Mouse (Mus musculus): Measurements from ENCODE around the gene Hist1h4f. TPM values are rescaled to one million over a fixed set of nuclear protein-coding genes. Genes with fewer than 3 reads are reported as not detected.
A peak's percentile ranks its signal among the peaks of the same experiment; 100 is the strongest.
"Not testable (repeated sequence)": the region's sequence is repeated elsewhere in the genome, so short reads cannot be mapped to it uniquely, and the experiment has no call there.

The Hist1h4f gene
- polyA plus RNA-seq, 1 experiment from 2014 or later, result not detected

DNA sequence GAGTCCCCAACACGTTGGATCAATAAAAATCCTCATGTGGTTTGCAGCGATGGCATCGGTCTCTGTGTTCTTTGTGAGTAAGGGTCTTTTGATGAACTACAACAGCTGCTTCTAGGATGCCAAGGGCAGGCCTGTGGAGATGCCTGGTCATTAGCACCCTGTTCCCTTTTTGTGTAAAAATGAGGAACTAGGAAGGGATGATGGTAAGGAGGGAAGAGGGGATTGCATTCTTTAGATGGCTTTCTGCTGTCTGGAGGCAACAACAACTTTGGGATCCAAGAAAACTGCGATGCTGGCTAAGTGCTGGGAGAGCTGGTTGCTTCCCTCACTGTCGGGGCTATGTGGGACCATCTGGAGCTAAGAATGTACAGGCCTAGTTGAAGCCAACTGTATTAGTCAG lies 13.2 kb downstream of the Hist1h4f start:
- Histone ChIP-seq H3K4me2 (ENCODE audit: low read length) (no peak overlapping the region), H3K36me3 (ENCODE audit: control insufficient read depth, insufficient read depth, low read length) (no peaks in the 10 kb centered on the region), H3K27ac (ENCODE audit: low read length) (no peak overlapping the region), H3K4me3 (ENCODE audit: low read depth, low read length) (no peak overlapping the region), H3K27me3 (ENCODE audit: control insufficient read depth, insufficient read depth, low read depth, low read length) (no peaks in the 10 kb centered on the region), H3K4me1 (ENCODE audit: control insufficient read depth, insufficient read depth, low read length) (peaks cover 16% of the 10 kb centered on the region), H3K9me3 (replicated peaks; ENCODE audit: control insufficient read depth, low read length, poor library complexity, severe bottlenecking) (no peaks in the 10 kb centered on the region), H3K9ac (ENCODE audit: low read depth, low read length) (no peak overlapping the region)
- no peak for ATAC-seq
- 79% methylated on average over 5 of the region's 5 CpGs for WGBS

DNA sequence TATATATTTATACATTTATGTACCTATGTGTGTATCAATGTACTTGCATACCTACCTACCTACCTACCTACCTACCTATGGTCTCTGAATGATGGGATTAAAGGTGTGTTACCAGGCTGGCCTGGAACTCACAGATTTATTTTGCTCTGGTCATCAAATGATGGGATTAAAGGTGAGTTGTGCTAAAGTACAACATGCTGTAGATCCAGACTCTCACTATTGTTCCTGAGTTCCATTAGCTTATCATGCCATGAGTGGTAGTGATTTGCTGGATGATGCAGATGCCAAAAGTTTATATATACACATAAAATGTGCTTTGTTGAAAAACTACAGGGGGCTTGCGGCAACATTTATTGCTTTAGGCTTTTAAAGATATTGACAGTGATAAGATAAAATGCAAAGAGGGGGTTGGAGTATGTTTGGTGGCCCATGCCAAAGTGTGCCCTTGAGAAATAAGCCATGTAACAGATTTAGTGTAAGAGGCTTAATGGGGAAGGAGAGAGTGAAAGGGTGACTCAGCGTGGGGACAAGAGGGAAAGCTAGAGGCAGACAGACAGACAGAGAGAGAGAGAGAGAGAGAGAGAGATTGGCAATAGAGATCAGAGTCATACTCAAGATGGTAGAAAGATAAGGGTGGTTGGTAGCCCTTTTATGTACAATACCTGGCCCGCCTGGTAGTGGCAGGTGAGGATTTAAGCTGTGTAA lies 14.3 kb downstream of the Hist1h4f start:
- no peak overlapping the region for H3K4me3 ChIP-seq (ENCODE audit: low read depth, low read length)
- H3K4me2 ChIP-seq (ENCODE audit: low read length), result no peak overlapping the region
- no peaks in the 10 kb centered on the region for H3K27me3 ChIP-seq (ENCODE audit: control insufficient read depth, insufficient read depth, low read depth, low read length)
- WGBS, result 79% methylated on average over 3 of the region's 3 CpGs
- ATAC-seq, result no peak
- H3K4me1 ChIP-seq (ENCODE audit: control insufficient read depth, insufficient read depth, low read length), result peaks cover 23% of the 10 kb centered on the region
- H3K36me3 ChIP-seq (ENCODE audit: control insufficient read depth, insufficient read depth, low read length), result no peaks in the 10 kb centered on the region
- H3K9me3 ChIP-seq (replicated peaks; ENCODE audit: control insufficient read depth, low read length, poor library complexity, severe bottlenecking), result no peaks in the 10 kb centered on the region
- H3K9ac ChIP-seq (ENCODE audit: low read depth, low read length), result no peak overlapping the region
- no peak overlapping the region for H3K27ac ChIP-seq (ENCODE audit: low read length)

DNA sequence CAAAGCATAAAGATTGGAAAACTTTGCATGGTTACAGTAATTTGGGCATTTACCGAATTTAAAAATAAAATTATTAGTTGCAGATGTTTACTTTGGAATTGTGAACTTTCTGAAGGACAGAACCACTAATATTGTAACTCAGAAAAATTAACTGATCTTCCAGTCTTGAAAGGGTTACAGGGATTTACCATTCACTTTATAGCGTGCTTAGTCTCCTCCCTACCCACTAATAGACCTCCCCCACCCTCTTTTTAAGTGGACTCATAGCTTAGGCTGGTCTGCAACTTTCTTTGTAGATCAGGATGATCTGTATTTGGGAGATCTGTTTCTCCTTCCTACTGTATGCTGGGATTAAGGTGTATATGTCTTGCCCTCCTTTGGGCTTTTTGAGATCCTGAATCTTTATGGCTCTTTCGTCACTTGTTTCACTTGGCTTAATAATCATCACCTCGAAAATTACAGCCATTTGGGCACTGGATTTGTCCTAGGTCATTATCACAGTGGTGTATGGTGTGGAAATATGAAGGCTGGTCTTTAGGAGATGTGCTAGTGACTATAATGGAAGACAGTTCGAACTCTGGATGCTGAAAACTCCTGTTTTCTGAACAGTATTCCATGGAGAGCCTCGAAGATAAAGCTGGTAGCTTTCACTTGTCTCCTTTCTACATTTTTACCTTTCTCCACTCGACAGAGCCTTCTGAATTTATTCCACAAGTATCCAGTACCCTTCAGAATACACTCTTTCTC lies 15.2 kb downstream of the Hist1h4f start:
- Histone ChIP-seq H3K36me3 (ENCODE audit: control insufficient read depth, insufficient read depth, low read length) (no peaks in the 10 kb centered on the region), H3K4me3 (ENCODE audit: low read depth, low read length) (no peak overlapping the region), H3K9me3 (replicated peaks; ENCODE audit: control insufficient read depth, low read length, poor library complexity, severe bottlenecking) (no peaks in the 10 kb centered on the region), H3K4me2 (ENCODE audit: low read length) (peak overlapping the region; percentile 17; the same call in 1 of the 2 replicates), H3K9ac (ENCODE audit: low read depth, low read length) (no peak overlapping the region), H3K4me1 (ENCODE audit: control insufficient read depth, insufficient read depth, low read length) (peaks cover 27% of the 10 kb centered on the region), H3K27ac (ENCODE audit: low read length) (no peak overlapping the region), H3K27me3 (ENCODE audit: control insufficient read depth, insufficient read depth, low read depth, low read length) (no peaks in the 10 kb centered on the region)
- no peak for ATAC-seq
- WGBS, result 19% methylated on average over 7 of the region's 7 CpGs

DNA sequence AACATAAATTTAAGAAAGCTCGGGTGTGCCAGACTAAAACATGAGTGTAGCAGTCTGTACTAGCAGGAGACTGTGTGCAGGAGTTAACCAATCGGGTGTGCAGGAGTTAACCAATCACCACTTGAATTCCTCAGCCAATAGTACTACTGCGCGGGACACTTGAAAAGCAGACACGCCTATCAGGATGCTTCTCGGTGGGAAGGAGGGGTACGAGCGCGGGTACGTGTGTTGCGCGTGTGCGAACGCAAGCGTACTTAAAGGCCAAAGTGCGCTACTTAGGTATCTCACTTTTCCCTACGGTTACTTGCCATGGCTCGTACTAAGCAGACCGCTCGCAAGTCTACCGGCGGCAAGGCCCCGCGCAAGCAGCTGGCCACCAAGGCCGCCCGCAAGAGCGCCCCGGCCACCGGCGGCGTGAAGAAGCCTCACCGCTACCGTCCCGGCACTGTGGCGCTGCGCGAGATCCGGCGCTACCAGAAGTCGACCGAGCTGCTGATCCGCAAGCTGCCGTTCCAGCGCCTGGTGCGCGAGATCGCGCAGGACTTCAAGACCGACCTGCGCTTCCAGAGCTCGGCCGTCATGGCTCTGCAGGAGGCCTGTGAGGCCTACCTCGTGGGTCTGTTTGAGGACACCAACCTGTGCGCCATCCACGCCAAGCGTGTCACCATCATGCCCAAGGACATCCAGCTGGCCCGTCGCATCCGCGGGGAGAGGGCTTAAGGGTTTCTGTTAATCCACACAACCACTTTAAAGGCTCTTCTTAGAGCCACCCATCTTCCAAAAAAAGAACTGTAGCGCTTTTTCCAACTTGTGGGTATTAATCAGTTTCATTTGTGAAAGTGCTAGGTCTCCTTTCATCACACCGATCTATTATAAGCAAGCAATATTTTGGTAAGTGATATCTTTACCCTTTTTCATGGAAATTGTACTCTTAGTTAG lies 16.0 kb downstream of the Hist1h4f start, which contains the start of gene Hist1h3g:
Hist1h3g (plus strand) TSS at position 286 of the 939 bp plus-strand sequence.
- H3K27me3 ChIP-seq (ENCODE audit: control insufficient read depth, insufficient read depth, low read depth, low read length); H3K9me3 ChIP-seq (replicated peaks; ENCODE audit: control insufficient read depth, low read length, poor library complexity, severe bottlenecking); H3K36me3 ChIP-seq (ENCODE audit: control insufficient read depth, insufficient read depth, low read length): not testable (repeated sequence)
- Histone ChIP-seq H3K27ac (ENCODE audit: low read length) (peak within 1 kb of the TSS; percentile 54; the same call in 1 of the 2 replicates), H3K4me2 (ENCODE audit: low read length) (peak within 1 kb of the TSS; percentile 71), H3K4me1 (ENCODE audit: control insufficient read depth, insufficient read depth, low read length) (peaks cover 27% of the 10 kb centered on the region), H3K9ac (ENCODE audit: low read depth, low read length) (0 out of 2 replicates have a peak within 1 kb of the TSS, but pooled peaks have one; percentile 30), H3K4me3 (ENCODE audit: low read depth, low read length) (peak within 1 kb of the TSS; percentile 48)
- ATAC-seq, result peak; percentile 90
- under 1% methylated on average over 49 of the region's 62 CpGs for WGBS

DNA sequence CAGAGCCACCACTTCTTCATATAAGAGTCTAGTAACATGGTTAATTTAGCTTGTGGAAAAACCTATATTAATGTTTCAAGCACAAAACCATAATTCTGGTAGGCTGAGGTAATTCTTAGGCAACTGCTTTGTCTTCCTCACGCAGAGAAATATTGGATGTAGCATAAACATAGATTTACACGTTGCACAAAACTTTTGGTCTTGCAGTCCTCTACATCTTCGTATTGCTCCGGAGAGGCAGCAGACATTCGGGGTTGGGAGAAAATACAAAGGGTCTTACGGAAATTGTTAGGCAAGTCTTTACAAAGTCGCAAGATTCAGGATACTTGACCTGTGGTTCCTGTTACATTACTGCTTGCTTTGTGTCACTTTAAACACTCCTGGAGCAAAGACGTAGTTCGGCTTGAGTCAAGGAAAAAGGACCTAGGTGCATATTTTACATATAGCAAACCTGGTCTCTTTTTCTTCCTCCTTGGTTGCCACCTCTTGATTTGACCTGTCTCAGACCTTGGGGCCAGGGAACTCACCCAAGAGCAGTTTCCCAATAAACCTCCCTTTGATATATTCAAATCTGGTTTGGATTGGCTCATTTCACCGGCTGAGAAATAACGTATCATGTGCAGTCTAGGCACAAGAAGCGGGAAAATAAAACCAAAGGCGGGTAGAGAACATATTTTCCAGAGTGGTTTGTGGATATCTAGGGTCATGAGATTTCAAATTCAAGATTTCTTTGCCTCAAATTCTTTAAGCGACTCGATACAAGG lies 16.9 kb downstream of the Hist1h4f start:
- Histone ChIP-seq H3K27me3 (ENCODE audit: control insufficient read depth, insufficient read depth, low read depth, low read length) (no peaks in the 10 kb centered on the region), H3K4me2 (ENCODE audit: low read length) (peak overlapping the region; percentile 71), H3K27ac (ENCODE audit: low read length) (peak overlapping the region; percentile 54; the same call in 1 of the 2 replicates), H3K4me1 (ENCODE audit: control insufficient read depth, insufficient read depth, low read length) (peaks cover 31% of the 10 kb centered on the region), H3K36me3 (ENCODE audit: control insufficient read depth, insufficient read depth, low read length) (no peaks in the 10 kb centered on the region), H3K9ac (ENCODE audit: low read depth, low read length) (0 out of 2 replicates have a peak overlapping the region, but pooled peaks have one; percentile 1), H3K4me3 (ENCODE audit: low read depth, low read length) (peak overlapping the region; percentile 48), H3K9me3 (replicated peaks; ENCODE audit: control insufficient read depth, low read length, poor library complexity, severe bottlenecking) (no peaks in the 10 kb centered on the region)
- ATAC-seq, result no peak
- WGBS, result under 1% methylated on average over 15 of the region's 15 CpGs

DNA sequence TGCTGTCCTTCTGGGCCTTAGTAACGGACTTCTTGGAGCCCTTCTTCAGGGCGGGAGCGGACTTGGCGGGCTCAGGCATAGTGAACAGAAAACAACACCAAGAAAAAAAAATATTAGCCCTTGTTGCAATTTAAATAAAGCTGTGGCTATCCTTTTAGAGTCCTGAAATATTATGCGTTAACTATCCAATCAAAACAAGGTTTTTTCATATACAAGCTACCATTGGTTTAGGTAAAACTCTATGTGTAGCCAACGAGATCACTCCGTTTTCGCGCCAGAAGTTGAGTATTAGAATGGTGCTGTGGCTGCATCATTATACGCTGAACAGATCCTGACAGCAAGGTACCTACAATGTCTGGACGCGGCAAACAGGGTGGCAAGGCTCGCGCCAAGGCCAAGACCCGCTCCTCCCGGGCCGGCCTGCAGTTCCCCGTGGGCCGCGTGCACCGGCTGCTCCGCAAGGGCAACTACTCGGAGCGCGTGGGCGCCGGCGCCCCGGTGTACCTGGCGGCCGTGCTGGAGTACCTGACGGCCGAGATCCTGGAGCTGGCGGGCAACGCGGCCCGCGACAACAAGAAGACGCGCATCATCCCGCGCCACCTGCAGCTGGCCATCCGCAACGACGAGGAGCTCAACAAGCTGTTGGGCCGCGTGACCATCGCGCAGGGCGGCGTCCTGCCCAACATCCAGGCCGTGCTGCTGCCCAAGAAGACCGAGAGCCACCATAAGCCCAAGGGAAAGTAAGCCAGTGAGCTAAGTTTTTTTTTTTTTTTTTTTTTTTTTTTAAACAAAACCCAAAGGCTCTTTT lies 17.7 kb downstream of the Hist1h4f start, which contains the start of gene Hist1h2af:
Hist1h2af (plus strand) TSS at position 347 of the 808 bp plus-strand sequence.
- Histone ChIP-seq H3K4me3 (ENCODE audit: low read depth, low read length) (peak within 1 kb of the TSS; percentile 48), H3K9ac (ENCODE audit: low read depth, low read length) (0 out of 2 replicates have a peak within 1 kb of the TSS, but pooled peaks have one; percentile 1), H3K27ac (ENCODE audit: low read length) (peak within 1 kb of the TSS; percentile 75), H3K4me1 (ENCODE audit: control insufficient read depth, insufficient read depth, low read length) (peaks cover 31% of the 10 kb centered on the region), H3K4me2 (ENCODE audit: low read length) (peak within 1 kb of the TSS; percentile 71)
- H3K36me3 ChIP-seq (ENCODE audit: control insufficient read depth, insufficient read depth, low read length); H3K9me3 ChIP-seq (replicated peaks; ENCODE audit: control insufficient read depth, low read length, poor library complexity, severe bottlenecking); H3K27me3 ChIP-seq (ENCODE audit: control insufficient read depth, insufficient read depth, low read depth, low read length): not testable (repeated sequence)
- under 1% methylated on average over 23 of the region's 53 CpGs for WGBS
- peak; percentile 33; the same call in 1 of the 2 replicates for ATAC-seq

DNA sequence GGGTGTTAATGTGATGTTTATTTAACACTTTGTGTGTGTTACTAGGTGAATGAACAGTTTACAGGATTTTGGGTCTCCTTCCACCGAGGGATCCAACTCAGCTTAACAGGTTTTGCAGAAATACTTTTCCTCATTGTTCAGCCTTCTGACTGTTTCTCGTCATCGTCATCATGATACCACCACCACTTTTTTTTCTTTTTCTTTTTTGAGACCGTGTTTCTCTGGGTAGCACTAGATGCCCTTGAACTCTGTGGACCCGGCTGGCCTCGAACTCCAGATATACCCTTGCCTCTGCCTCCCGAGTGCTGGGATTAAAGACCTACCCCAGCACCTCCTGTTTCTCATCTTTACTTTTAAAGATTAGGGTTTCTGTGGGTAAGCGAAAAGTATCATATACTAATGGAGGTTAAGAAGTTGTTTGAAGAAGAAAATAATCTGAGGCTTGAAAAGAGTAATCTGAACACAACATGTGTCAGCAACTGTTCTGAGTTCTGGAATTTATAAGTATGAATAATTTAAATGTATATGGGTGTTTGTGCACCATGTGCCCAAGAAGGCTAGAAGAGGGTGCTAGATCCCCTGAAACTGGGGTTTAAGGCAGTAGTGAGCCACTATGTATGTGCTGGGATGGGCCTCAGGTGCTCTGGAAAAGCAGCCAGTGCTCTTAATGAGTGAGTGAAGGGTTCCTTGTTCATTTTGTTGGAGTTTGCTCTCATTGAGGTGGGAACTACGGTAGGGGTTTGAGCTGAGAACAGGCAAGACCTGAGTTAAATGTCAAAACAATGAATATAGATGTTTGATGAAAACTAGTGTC lies 19.0 kb downstream of the Hist1h4f start:
- no peaks in the 10 kb centered on the region for H3K36me3 ChIP-seq (ENCODE audit: control insufficient read depth, insufficient read depth, low read length)
- peak overlapping the region; percentile 60 for H3K4me3 ChIP-seq (ENCODE audit: low read depth, low read length)
- H3K4me2 ChIP-seq (ENCODE audit: low read length), result peak overlapping the region; percentile 71
- ATAC-seq, result no peak
- 0 out of 2 replicates have a peak overlapping the region, but pooled peaks have one; percentile 77 for H3K9ac ChIP-seq (ENCODE audit: low read depth, low read length)
- peaks cover 31% of the 10 kb centered on the region for H3K4me1 ChIP-seq (ENCODE audit: control insufficient read depth, insufficient read depth, low read length)
- 19% methylated on average over 9 of the region's 9 CpGs for WGBS
- H3K27ac ChIP-seq (ENCODE audit: low read length), result peak overlapping the region; percentile 97
- no peaks in the 10 kb centered on the region for H3K9me3 ChIP-seq (replicated peaks; ENCODE audit: control insufficient read depth, low read length, poor library complexity, severe bottlenecking)
- no peaks in the 10 kb centered on the region for H3K27me3 ChIP-seq (ENCODE audit: control insufficient read depth, insufficient read depth, low read depth, low read length)
